Mouse (Mus musculus) embryonic stem cell, embryonic (primary cell): ENCODE data around the gene Napsa.

Experiments
- CTCF ChIA-PET, 4 experiments: fragments of 300-600 bp in 2 of 4; fragments of 350-600 bp in 2 of 4; sonication (Branson Sonifier 250); formaldehyde crosslinking; loops; one replicate each; lab custom pipeline; 2022; ENCODE audit warnings: inconsistent platforms in 2 of 4; lab: Charles Lee
- POLR2A ChIA-PET, 4 experiments: fragments of 300-600 bp in 2 of 4; fragments of 350-600 bp in 2 of 4; sonication (Branson Sonifier 250); formaldehyde crosslinking; loops; one replicate each; lab custom pipeline; 2022; ENCODE audit warnings: antibody characterized with exemption in 4 of 4, inconsistent platforms in 1 of 4; lab: Charles Lee

Gene Napsa

GRCm38 (mm10) chr7:44605436-44605835 is 33.3 kb downstream of the Napsa start:
- ChIA-PET CTCF (interaction anchor here (0.6 to 3.2 kb wide), 23 partner anchors 10 to 246 kb away, joined by 3 to 14 read pairs (median 3); partner anchors contain the start of genes Pold1 (in 2 of the 4), Emc10 (in 1 of the 4), Fam71e1 (in 1 of the 4) and Kcnc3 (in 1 of the 4)), POLR2A (interaction anchor here (0.6 to 10.2 kb wide), 58 partner anchors 8 to 936 kb away, joined by 3 to 212 read pairs (median 5); partner anchors contain the start of genes Kcnc3 (in 3 of the 4), Atf5 (in 2 of the 4), Il4i1 (in 2 of the 4) and Nup62 (in 2 of the 4))

- CTCF ChIA-PET: interaction anchor here (0.6 to 3.2 kb wide), 20 partner anchors 9 to 247 kb away, joined by 3 to 25 read pairs (median 3); partner anchors contain the start of genes Kcnc3 (in 2 of the 4), Pold1 (in 2 of the 4), Emc10 (in 1 of the 4) and Fam71e1 (in 1 of the 4)
- POLR2A ChIA-PET: interaction anchor here (0.6 to 10.2 kb wide), 43 partner anchors 8 to 936 kb away, joined by 3 to 212 read pairs (median 5); partner anchors contain the start of genes Kcnc3 (in 3 of the 4), 1700028J19Rik (in 2 of the 4), 2410002F23Rik (in 2 of the 4) and Atf5 (in 2 of the 4)
Measured at GRCm38 (mm10) chr7:44606171-44606901, 34.2 kb downstream of the Napsa start.

GRCm38 (mm10) chr7:44612192-44612591 is 40.0 kb downstream of the Napsa start:
- POLR2A ChIA-PET: interaction anchor here in 1 of 4 experiments (0.7 kb wide), 1 partner anchor 34 kb away, joined by 7 read pairs; no protein-coding TSS in a partner anchor
- CTCF ChIA-PET: no interaction called here

- CTCF ChIA-PET: interaction anchor here in 3 of 4 experiments (0.5 to 2.8 kb wide), 16 partner anchors 9 to 334 kb away, joined by 3 to 14 read pairs (median 4); partner anchors contain the start of gene Kcnc3 (in 1 of the 3)
- POLR2A ChIA-PET: interaction anchor here in 3 of 4 experiments (0.8 to 5.2 kb wide), 20 partner anchors 9 to 309 kb away, joined by 3 to 46 read pairs (median 5); partner anchors contain the start of genes Kcnc3 (in 3 of the 3), Emc10 (in 1 of the 3), Fam71e1 (in 1 of the 3) and Il4i1 (in 1 of the 3)
Measured at GRCm38 (mm10) chr7:44614041-44614688, 42.0 kb downstream of the Napsa start.

GRCm38 (mm10) chr7:44615309-44615708 is 43.1 kb downstream of the Napsa start:
- ChIA-PET POLR2A (interaction anchor here in 3 of 4 experiments (0.7 to 5.2 kb wide), 19 partner anchors 8 to 120 kb away, joined by 3 to 46 read pairs (median 7); partner anchors contain the start of genes Kcnc3 (in 3 of the 3) and Izumo2 (in 1 of the 3)), CTCF (interaction anchor here (0.6 to 2.8 kb wide), 19 partner anchors 8 to 259 kb away, joined by 3 to 14 read pairs (median 4); no protein-coding TSS in a partner anchor)

- ChIA-PET CTCF (interaction anchor here (0.6 to 2.8 kb wide), 17 partner anchors 8 to 258 kb away, joined by 3 to 14 read pairs (median 4); partner anchors contain the start of genes Akt1s1 (in 1 of the 4) and Tbc1d17 (in 1 of the 4)), POLR2A (interaction anchor here in 3 of 4 experiments (0.6 to 5.2 kb wide), 18 partner anchors 8 to 1222 kb away, joined by 3 to 46 read pairs (median 4); partner anchors contain the start of genes Kcnc3 (in 3 of the 3), Atf5 (in 1 of the 3), Il4i1 (in 1 of the 3) and Izumo2 (in 1 of the 3))
Measured at GRCm38 (mm10) chr7:44615987-44616386, 43.8 kb downstream of the Napsa start.

- ChIA-PET CTCF (interaction anchor here (0.6 to 2.8 kb wide), 50 partner anchors 9 to 1733 kb away, joined by 3 to 10 read pairs (median 4); partner anchors contain the start of genes Kcnc3 (in 2 of the 4), Akt1s1 (in 1 of the 4), Nr1h2 (in 1 of the 4) and Pold1 (in 1 of the 4)), POLR2A (interaction anchor here in 3 of 4 experiments (0.6 to 5.2 kb wide), 10 partner anchors 11 to 349 kb away, joined by 3 to 46 read pairs (median 4); partner anchors contain the start of genes Kcnc3 (in 2 of the 3), Atf5 (in 1 of the 3), Il4i1 (in 1 of the 3) and Nup62 (in 1 of the 3))
Measured at GRCm38 (mm10) chr7:44617059-44617458, 44.9 kb downstream of the Napsa start.

GRCm38 (mm10) chr7:44623714-44624542 is 51.7 kb downstream of the Napsa start:
- POLR2A ChIA-PET: interaction anchor here (0.6 to 3.5 kb wide), 44 partner anchors 9 to 378 kb away, joined by 3 to 32 read pairs (median 4); partner anchors contain the start of genes 1700028J19Rik (in 1 of the 4), 2410002F23Rik (in 1 of the 4), Atf5 (in 1 of the 4) and Emc10 (in 1 of the 4)
- CTCF ChIA-PET: interaction anchor here (0.5 to 2.1 kb wide), 36 partner anchors 8 to 811 kb away, joined by 3 to 19 read pairs (median 4); partner anchors contain the start of genes Gys1 (in 1 of the 4) and Kcnc3 (in 1 of the 4)

GRCm38 (mm10) chr7:44624543-44624826 is 52.3 kb downstream of the Napsa start:
- ChIA-PET POLR2A (interaction anchor here (0.6 to 3.5 kb wide), 35 partner anchors 8 to 1047 kb away, joined by 3 to 32 read pairs (median 4); partner anchors contain the start of genes Atf5 (in 1 of the 4), Il4i1 (in 1 of the 4), Izumo2 (in 1 of the 4) and Kcnc3 (in 1 of the 4)), CTCF (interaction anchor here (0.6 to 2.1 kb wide), 24 partner anchors 9 to 715 kb away, joined by 3 to 19 read pairs (median 4); partner anchors contain the start of gene Kcnc3 (in 1 of the 4))

- POLR2A ChIA-PET: interaction anchor here (0.7 to 3.5 kb wide), 28 partner anchors 8 to 1047 kb away, joined by 3 to 32 read pairs (median 4); partner anchors contain the start of genes Izumo2 (in 1 of the 4), Kcnc3 (in 1 of the 4) and Napsa (in 1 of the 4)
- CTCF ChIA-PET: interaction anchor here (0.5 to 2.1 kb wide), 22 partner anchors 9 to 714 kb away, joined by 3 to 19 read pairs (median 4); no protein-coding TSS in a partner anchor
Measured at GRCm38 (mm10) chr7:44624828-44625227, 52.6 kb downstream of the Napsa start.

- CTCF ChIA-PET: interaction anchor here in 3 of 4 experiments (0.5 to 2.1 kb wide), 15 partner anchors 8 to 714 kb away, joined by 3 to 19 read pairs (median 4); no protein-coding TSS in a partner anchor
- POLR2A ChIA-PET: interaction anchor here (0.7 to 3.5 kb wide), 20 partner anchors 7 to 1048 kb away, joined by 3 to 32 read pairs (median 5); partner anchors contain the start of gene Kcnc3 (in 1 of the 4)
Measured at GRCm38 (mm10) chr7:44625241-44626067, 53.3 kb downstream of the Napsa start.

GRCm38 (mm10) chr7:44626068-44626385 is 53.8 kb downstream of the Napsa start:
- ChIA-PET POLR2A (interaction anchor here in 2 of 4 experiments (1.3 to 3.5 kb wide), 5 partner anchors 11 to 36 kb away, joined by 3 to 32 read pairs (median 6); partner anchors contain the start of gene Kcnc3 (in 1 of the 2)), CTCF (interaction anchor here in 3 of 4 experiments (0.6 to 1.2 kb wide), 5 partner anchors 9 to 67 kb away, joined by 3 to 4 read pairs (median 3); no protein-coding TSS in a partner anchor)

GRCm38 (mm10) chr7:44626966-44627365 is 54.8 kb downstream of the Napsa start:
- ChIA-PET POLR2A (interaction anchor here in 2 of 4 experiments (1.3 to 2.4 kb wide), 2 partner anchors 12 to 37 kb away, joined by 3 to 6 read pairs; partner anchors contain the start of gene Kcnc3 (in 1 of the 2)), CTCF (interaction anchor here in 1 of 4 experiments (0.6 to 1.2 kb wide), 3 partner anchors 10 to 167 kb away, joined by 3 to 4 read pairs (median 4); no protein-coding TSS in a partner anchor)

- POLR2A ChIA-PET: interaction anchor here in 2 of 4 experiments (0.9 to 1.6 kb wide), 3 partner anchors 21 to 324 kb away, joined by 3 read pairs; no protein-coding TSS in a partner anchor
- CTCF ChIA-PET: interaction anchor here in 3 of 4 experiments (0.5 to 3.3 kb wide), 10 partner anchors 10 to 101 kb away, joined by 3 to 11 read pairs (median 4); no protein-coding TSS in a partner anchor
Measured at GRCm38 (mm10) chr7:44628402-44629034, 56.3 kb downstream of the Napsa start.
